Mouse (Mus musculus): ENCODE results near the gene Lrrn4cl. TPM values are rescaled to one million over a fixed set of nuclear protein-coding genes. Genes with fewer than 3 reads are reported as not detected.

The Lrrn4cl gene
- 0.79 and 0.83 TPM in 2 replicates for polyA plus RNA-seq (2012; rRNA removed)

GRCm38 (mm10) chr19:8850402-8850901, at the start of gene Lrrn4cl:
Gene Lrrn4cl, plus strand, starts transcription at chr19:8850768.

GRCm38 (mm10) chr19:8802130-8802821, 48.3 kb upstream of the Lrrn4cl start, which contains the start of gene Zbtb3:
Gene Zbtb3, plus strand, starts transcription at chr19:8802555.

GRCm38 (mm10) chr19:8818801-8819595, 31.6 kb upstream of the Lrrn4cl start, which contains the start of gene Ttc9c:
Gene Ttc9c, minus strand, starts transcription at chr19:8819333.

GRCm38 (mm10) chr19:8819596-8820423, 30.8 kb upstream of the Lrrn4cl start, which contains the start of gene Hnrnpul2:
Gene Hnrnpul2, plus strand, starts transcription at chr19:8820010.

GRCm38 (mm10) chr19:8829660-8830059, 20.9 kb upstream of the Lrrn4cl start, which contains the start of gene AC129217.1:
Gene AC129217.1, plus strand, starts transcription at chr19:8829773.

GRCm38 (mm10) chr19:8837251-8837791, 13.2 kb upstream of the Lrrn4cl start, which contains the start of gene Bscl2:
Gene Bscl2, plus strand, starts transcription at chr19:8837467.

GRCm38 (mm10) chr19:8839103-8839907, 11.3 kb upstream of the Lrrn4cl start, which contains the start of gene Gng3:
Gene Gng3, minus strand, starts transcription at chr19:8839194.

GRCm38 (mm10) chr19:8871267-8872186, 21.0 kb downstream of the Lrrn4cl start, which contains the start of gene Ubxn1:
Gene Ubxn1, plus strand, starts transcription at chr19:8871496.

GRCm38 (mm10) chr19:8880311-8881033, 29.9 kb downstream of the Lrrn4cl start, which contains the start of gene Uqcc3:
Gene Uqcc3, minus strand, starts transcription at chr19:8880923.

GRCm38 (mm10) chr19:8883616-8884015, 33.0 kb downstream of the Lrrn4cl start, which contains the start of the genes Lbhd1 and Gm49403:
Gene Lbhd1, plus strand, starts transcription at chr19:8883732.
Gene Gm49403, plus strand, starts transcription at chr19:8883930.

GRCm38 (mm10) chr19:8888511-8889385, 38.2 kb downstream of the Lrrn4cl start, which contains the start of the genes 1810009A15Rik and Gm49416:
Gene 1810009A15Rik, plus strand, starts transcription at chr19:8888853.
Gene Gm49416, plus strand, starts transcription at chr19:8888926.

GRCm38 (mm10) chr19:8892829-8893766, 42.5 kb downstream of the Lrrn4cl start, which contains the start of gene Ints5:
Gene Ints5, plus strand, starts transcription at chr19:8893005.

GRCm38 (mm10) chr19:8897865-8898495, 47.4 kb downstream of the Lrrn4cl start, which contains the start of gene Ganab:
Gene Ganab, plus strand, starts transcription at chr19:8898071.

